Mouse (Mus musculus): ENCODE measurements around the gene Gm13278. TPM values are rescaled to one million over a fixed set of nuclear protein-coding genes. Genes with fewer than 3 reads are reported as not detected.
A peak's percentile ranks its signal among the peaks of the same experiment; 100 is the strongest.
"Not testable (repeated sequence)": the region's sequence is repeated elsewhere in the genome, so short reads cannot be mapped to it uniquely, and the experiment has no call there.

Gm13278 gene
- polyA plus RNA-seq, 1 experiment from 2014 or later = not detected

DNA sequence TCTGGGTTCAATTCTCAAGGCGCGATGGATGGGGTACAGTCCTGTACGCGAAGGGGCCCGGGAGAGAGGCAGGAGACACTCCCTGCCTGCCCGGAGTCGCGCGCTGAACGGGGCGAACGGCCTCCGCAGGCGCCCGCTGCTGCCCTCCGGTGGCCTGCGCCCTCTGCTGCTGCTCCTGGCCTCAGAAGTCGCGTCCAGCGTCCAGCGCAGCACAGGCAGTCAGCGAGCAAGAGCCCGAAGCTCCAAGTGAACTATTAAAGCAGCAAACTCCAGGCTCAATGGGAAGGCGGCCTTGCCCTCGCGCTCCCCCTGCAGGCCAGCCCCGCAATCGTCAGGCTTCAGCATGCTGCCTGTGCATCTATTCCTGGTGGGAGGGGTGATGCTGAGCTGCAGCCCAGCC is 30.9 kb upstream of the Gm13278 start:
- not testable (repeated sequence) for H3K36me3 ChIP-seq (ENCODE audit: control insufficient read depth, insufficient read depth, low read length); H3K27me3 ChIP-seq (replicated peaks; ENCODE audit: control insufficient read depth, insufficient read depth, low read length); H3K27ac ChIP-seq (ENCODE audit: low read depth, low read length); ATAC-seq; H3K9ac ChIP-seq (ENCODE audit: low read depth, low read length); H3K9me3 ChIP-seq (ENCODE audit: control insufficient read depth, low read length); H3K4me1 ChIP-seq (ENCODE audit: control insufficient read depth, insufficient read depth, low read depth, low read length)
- peak overlapping the region; percentile 57 for H3K4me2 ChIP-seq (ENCODE audit: low read length)
- peak overlapping the region; percentile 37 for H3K4me3 ChIP-seq (ENCODE audit: low read length)
- WGBS = 1% methylated on average over 15 of the region's 28 CpGs

DNA sequence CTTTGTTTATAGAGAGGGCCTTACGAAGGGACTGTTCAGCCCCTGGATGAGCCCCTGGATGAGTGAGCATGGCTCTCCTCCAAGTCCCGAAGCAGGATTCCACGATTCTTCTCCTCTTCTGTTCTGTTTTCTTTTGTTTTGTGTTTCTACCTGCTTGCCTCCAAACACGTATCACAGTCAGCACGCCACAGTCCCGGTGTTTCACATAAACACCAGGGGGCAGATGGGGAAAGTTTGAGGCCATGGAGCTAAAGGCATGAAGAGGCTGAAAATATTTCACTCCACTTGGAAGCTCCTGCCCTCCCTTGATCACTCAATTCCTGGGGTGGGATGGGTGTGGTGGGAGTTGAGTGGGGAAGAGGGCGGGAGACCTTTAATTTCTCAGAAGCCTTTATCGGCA is 29.6 kb upstream of the Gm13278 start:
- not testable (repeated sequence) for H3K4me2 ChIP-seq (ENCODE audit: low read length); H3K36me3 ChIP-seq (ENCODE audit: control insufficient read depth, insufficient read depth, low read length); H3K27me3 ChIP-seq (replicated peaks; ENCODE audit: control insufficient read depth, insufficient read depth, low read length); ATAC-seq; H3K9ac ChIP-seq (ENCODE audit: low read depth, low read length); H3K4me3 ChIP-seq (ENCODE audit: low read length); H3K27ac ChIP-seq (ENCODE audit: low read depth, low read length); H3K9me3 ChIP-seq (ENCODE audit: control insufficient read depth, low read length); H3K4me1 ChIP-seq (ENCODE audit: control insufficient read depth, insufficient read depth, low read depth, low read length)
- 85% methylated on average over 6 of the region's 8 CpGs for WGBS

DNA sequence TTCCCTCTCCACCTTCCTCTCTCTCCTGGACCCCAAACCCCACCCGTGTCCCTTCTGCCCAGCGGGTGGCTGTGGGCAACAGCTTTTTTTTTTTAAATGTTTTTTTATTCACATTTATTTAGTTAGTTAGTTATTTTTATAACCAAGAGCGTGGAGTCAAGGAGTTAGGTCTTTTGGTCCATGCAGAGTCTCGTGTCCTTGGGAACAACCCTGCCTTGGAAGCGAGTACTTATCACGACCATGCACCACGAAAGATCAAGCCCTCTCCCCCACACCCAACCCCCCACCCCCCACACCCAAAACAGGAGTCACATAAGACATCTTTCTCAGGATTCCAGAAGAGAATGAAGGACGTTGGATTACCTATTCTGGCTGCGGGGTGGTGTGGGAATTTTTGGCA is 29.0 kb upstream of the Gm13278 start:
- not testable (repeated sequence) for H3K4me1 ChIP-seq (ENCODE audit: control insufficient read depth, insufficient read depth, low read depth, low read length); H3K4me2 ChIP-seq (ENCODE audit: low read length); H3K4me3 ChIP-seq (ENCODE audit: low read length); H3K36me3 ChIP-seq (ENCODE audit: control insufficient read depth, insufficient read depth, low read length); H3K9ac ChIP-seq (ENCODE audit: low read depth, low read length); H3K9me3 ChIP-seq (ENCODE audit: control insufficient read depth, low read length); H3K27me3 ChIP-seq (replicated peaks; ENCODE audit: control insufficient read depth, insufficient read depth, low read length); ATAC-seq; H3K27ac ChIP-seq (ENCODE audit: low read depth, low read length)
- 59% methylated on average over 8 of the region's 9 CpGs for WGBS

DNA sequence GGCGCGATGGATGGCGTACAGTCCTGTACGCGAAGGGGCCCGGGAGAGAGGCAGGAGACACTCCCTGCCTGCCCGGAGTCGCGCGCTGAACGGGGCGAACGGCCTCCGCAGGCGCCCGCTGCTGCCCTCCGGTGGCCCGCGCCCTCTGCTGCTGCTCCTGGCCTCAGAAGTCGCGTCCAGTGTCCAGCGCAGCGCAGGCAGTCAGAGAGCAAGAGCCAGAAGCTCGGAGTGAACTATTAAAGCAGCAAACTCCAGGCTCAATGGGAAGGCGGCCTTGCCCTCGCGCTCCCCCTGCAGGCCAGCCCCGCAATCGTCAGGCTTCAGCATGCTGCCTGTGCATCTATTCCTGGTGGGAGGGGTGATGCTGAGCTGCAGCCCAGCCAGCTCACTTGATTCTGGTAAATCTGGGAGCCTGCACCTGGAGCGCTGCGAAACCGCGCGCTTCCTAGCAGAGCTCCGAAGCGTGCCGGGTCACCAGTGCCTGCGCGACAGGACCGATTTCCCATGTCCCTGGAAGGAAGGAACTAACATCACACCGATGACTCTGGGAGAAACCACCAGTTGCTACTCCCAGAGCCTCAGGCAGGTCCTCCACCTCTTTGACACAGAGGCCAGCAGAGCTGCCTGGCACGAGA is 27.8 kb upstream of the Gm13278 start:
- H3K4me3 ChIP-seq (ENCODE audit: low read length) = peak overlapping the region; percentile 40
- WGBS = 3% methylated on average over 18 of the region's 42 CpGs
- H3K9ac ChIP-seq (ENCODE audit: low read depth, low read length); H3K36me3 ChIP-seq (ENCODE audit: control insufficient read depth, insufficient read depth, low read length); H3K27me3 ChIP-seq (replicated peaks; ENCODE audit: control insufficient read depth, insufficient read depth, low read length); H3K4me1 ChIP-seq (ENCODE audit: control insufficient read depth, insufficient read depth, low read depth, low read length); H3K27ac ChIP-seq (ENCODE audit: low read depth, low read length); H3K9me3 ChIP-seq (ENCODE audit: control insufficient read depth, low read length); ATAC-seq: not testable (repeated sequence)
- H3K4me2 ChIP-seq (ENCODE audit: low read length) = peak overlapping the region; percentile 60

DNA sequence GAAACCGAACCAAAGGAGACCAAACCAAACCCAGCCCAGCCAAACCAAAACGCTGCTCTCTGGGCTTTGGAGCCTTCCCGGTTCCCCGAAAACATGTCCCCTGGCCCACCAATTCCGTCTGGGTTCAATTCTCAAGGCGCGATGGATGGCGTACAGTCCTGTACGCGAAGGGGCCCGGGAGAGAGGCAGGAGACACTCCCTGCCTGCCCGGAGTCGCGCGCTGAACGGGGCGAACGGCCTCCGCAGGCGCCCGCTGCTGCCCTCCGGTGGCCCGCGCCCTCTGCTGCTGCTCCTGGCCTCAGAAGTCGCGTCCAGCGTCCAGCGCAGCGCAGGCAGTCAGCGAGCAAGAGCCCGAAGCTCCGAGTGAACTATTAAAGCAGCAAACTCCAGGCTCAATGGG is 17.8 kb upstream of the Gm13278 start, which contains the start of gene Gm13290:
Gene Gm13290, plus strand, starts transcription at position 301 of the 400 bp plus-strand sequence.
- H3K9me3 ChIP-seq (ENCODE audit: control insufficient read depth, low read length); H3K4me1 ChIP-seq (ENCODE audit: control insufficient read depth, insufficient read depth, low read depth, low read length); H3K27me3 ChIP-seq (replicated peaks; ENCODE audit: control insufficient read depth, insufficient read depth, low read length); H3K4me3 ChIP-seq (ENCODE audit: low read length); H3K9ac ChIP-seq (ENCODE audit: low read depth, low read length); H3K4me2 ChIP-seq (ENCODE audit: low read length); H3K36me3 ChIP-seq (ENCODE audit: control insufficient read depth, insufficient read depth, low read length); ATAC-seq; H3K27ac ChIP-seq (ENCODE audit: low read depth, low read length): not testable (repeated sequence)
- WGBS = no CpG with 5 or more reads among the region's 32 CpGs

DNA sequence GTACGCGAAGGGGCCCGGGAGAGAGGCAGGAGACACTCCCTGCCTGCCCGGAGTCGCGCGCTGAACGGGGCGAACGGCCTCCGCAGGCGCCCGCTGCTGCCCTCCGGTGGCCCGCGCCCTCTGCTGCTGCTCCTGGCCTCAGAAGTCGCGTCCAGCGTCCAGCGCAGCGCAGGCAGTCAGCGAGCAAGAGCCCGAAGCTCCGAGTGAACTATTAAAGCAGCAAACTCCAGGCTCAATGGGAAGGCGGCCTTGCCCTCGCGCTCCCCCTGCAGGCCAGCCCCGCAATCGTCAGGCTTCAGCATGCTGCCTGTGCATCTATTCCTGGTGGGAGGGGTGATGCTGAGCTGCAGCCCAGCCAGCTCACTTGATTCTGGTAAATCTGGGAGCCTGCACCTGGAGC is 14.7 kb upstream of the Gm13278 start, which contains the start of gene Gm13289:
Gene Gm13289, plus strand, starts transcription at position 301 of the 400 bp plus-strand sequence.
- not testable (repeated sequence) for H3K4me3 ChIP-seq (ENCODE audit: low read length); H3K36me3 ChIP-seq (ENCODE audit: control insufficient read depth, insufficient read depth, low read length); H3K9me3 ChIP-seq (ENCODE audit: control insufficient read depth, low read length); H3K27me3 ChIP-seq (replicated peaks; ENCODE audit: control insufficient read depth, insufficient read depth, low read length); ATAC-seq; H3K4me1 ChIP-seq (ENCODE audit: control insufficient read depth, insufficient read depth, low read depth, low read length); H3K27ac ChIP-seq (ENCODE audit: low read depth, low read length); H3K9ac ChIP-seq (ENCODE audit: low read depth, low read length); H3K4me2 ChIP-seq (ENCODE audit: low read length)
- no CpG with 5 or more reads among the region's 29 CpGs for WGBS

DNA sequence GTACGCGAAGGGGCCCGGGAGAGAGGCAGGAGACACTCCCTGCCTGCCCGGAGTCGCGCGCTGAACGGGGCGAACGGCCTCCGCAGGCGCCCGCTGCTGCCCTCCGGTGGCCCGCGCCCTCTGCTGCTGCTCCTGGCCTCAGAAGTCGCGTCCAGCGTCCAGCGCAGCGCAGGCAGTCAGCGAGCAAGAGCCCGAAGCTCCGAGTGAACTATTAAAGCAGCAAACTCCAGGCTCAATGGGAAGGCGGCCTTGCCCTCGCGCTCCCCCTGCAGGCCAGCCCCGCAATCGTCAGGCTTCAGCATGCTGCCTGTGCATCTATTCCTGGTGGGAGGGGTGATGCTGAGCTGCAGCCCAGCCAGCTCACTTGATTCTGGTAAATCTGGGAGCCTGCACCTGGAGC is 11.8 kb upstream of the Gm13278 start, which contains the start of gene Gm13272:
Gene Gm13272, plus strand, starts transcription at position 301 of the 400 bp plus-strand sequence.
- H3K36me3 ChIP-seq (ENCODE audit: control insufficient read depth, insufficient read depth, low read length); H3K9ac ChIP-seq (ENCODE audit: low read depth, low read length); ATAC-seq; H3K4me1 ChIP-seq (ENCODE audit: control insufficient read depth, insufficient read depth, low read depth, low read length); H3K4me3 ChIP-seq (ENCODE audit: low read length); H3K4me2 ChIP-seq (ENCODE audit: low read length); H3K27me3 ChIP-seq (replicated peaks; ENCODE audit: control insufficient read depth, insufficient read depth, low read length); H3K27ac ChIP-seq (ENCODE audit: low read depth, low read length); H3K9me3 ChIP-seq (ENCODE audit: control insufficient read depth, low read length): not testable (repeated sequence)
- no CpG with 5 or more reads among the region's 29 CpGs for WGBS

DNA sequence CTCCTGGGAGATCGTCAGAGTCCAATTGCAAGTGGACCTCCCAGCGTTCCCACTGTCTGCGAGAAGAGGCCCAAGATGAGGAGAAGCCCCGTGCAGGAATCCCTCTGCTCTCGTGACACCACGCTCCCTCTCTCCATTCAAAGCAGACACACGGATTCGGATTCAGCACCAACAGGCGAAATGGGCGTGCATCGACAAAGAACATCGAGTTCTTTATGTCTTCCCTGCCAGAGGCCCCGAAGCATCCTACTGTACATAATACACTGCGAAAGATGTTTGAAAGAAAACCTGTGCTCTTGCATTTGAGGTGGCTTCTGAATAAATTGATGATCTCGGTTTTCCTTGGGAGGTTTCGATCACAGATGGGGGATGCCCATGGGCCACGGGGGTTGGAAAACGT is 11.0 kb upstream of the Gm13278 start:
- not testable (repeated sequence) for H3K9ac ChIP-seq (ENCODE audit: low read depth, low read length); H3K27me3 ChIP-seq (replicated peaks; ENCODE audit: control insufficient read depth, insufficient read depth, low read length); H3K27ac ChIP-seq (ENCODE audit: low read depth, low read length); H3K4me2 ChIP-seq (ENCODE audit: low read length); H3K4me1 ChIP-seq (ENCODE audit: control insufficient read depth, insufficient read depth, low read depth, low read length); ATAC-seq; H3K36me3 ChIP-seq (ENCODE audit: control insufficient read depth, insufficient read depth, low read length); H3K9me3 ChIP-seq (ENCODE audit: control insufficient read depth, low read length); H3K4me3 ChIP-seq (ENCODE audit: low read length)
- 48% methylated on average over 15 of the region's 18 CpGs for WGBS

DNA sequence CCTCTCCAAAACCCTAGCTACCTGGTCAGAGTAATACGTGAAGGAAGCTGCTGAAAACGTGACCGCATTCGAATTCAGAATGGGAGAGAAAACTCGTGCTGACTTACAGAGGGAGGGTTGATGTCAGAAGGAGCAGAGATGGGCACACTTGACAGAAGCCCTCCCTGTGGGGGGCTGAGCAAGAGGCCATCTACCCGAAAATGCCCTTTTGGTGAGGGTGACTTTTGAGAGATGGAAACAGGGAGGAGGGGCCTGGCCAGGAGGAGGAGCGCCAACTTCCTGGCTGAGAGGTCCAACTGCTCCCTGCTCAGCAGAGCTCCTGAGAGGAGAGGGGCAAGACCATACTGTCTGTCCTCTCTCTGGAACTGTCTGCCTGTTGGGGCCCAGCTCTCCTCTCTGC is 9.5 kb upstream of the Gm13278 start, which contains the start of gene Ifnz:
Gene Ifnz, plus strand, starts transcription at position 301 of the 400 bp plus-strand sequence.
- not testable (repeated sequence) for H3K36me3 ChIP-seq (ENCODE audit: control insufficient read depth, insufficient read depth, low read length); H3K9ac ChIP-seq (ENCODE audit: low read depth, low read length); H3K4me3 ChIP-seq (ENCODE audit: low read length); H3K27me3 ChIP-seq (replicated peaks; ENCODE audit: control insufficient read depth, insufficient read depth, low read length); H3K27ac ChIP-seq (ENCODE audit: low read depth, low read length); H3K4me1 ChIP-seq (ENCODE audit: control insufficient read depth, insufficient read depth, low read depth, low read length); H3K9me3 ChIP-seq (ENCODE audit: control insufficient read depth, low read length); ATAC-seq
- WGBS = 14% methylated on average over 2 of the region's 7 CpGs
- peak within 1 kb of the TSS; percentile 42; the same call in 1 of the 2 replicates for H3K4me2 ChIP-seq (ENCODE audit: low read length)

All from hindbrain, embryonic 16.5 days (tissue).